18 mouse cellular contexts compared by ENCODE assay signal in genomic region chr3:27835786-27836185, GRCm38 (mm10).
DNase-seq lines count a peak whose midpoint lies in the region.
"Had no signal": no experiment of that assay in that cellular context is flagged by ENCODE, and none has a peak within 500 bp of the region (broad histone marks: within the 10 kb centered on the region; RNA-seq: fewer than 3 reads in every experiment).

No protein-coding gene starts in this region.

- WGBS in heart, embryonic 10.5 days, result 88% methylated on average over 8 of the region's 8 CpGs
- WGBS in embryonic facial prominence, embryonic 10.5 days, result 93% methylated on average over 8 of the region's 8 CpGs
- WGBS in limb, embryonic 10.5 days, result 97% methylated on average over 8 of the region's 8 CpGs

- H3K9me3 ChIP-seq in heart, embryonic 10.5 days, result peaks cover 5% of the 10 kb centered on the region
- no peaks in the 10 kb centered on the region for H3K9me3 ChIP-seq in embryonic facial prominence, embryonic 10.5 days
- no peaks in the 10 kb centered on the region for H3K9me3 ChIP-seq in limb, embryonic 10.5 days (replicated peaks)
- H3K9me3 ChIP-seq: embryonic facial prominence, embryonic 12.5 days; forebrain, embryonic 15.5 days had no signal

- intact Hi-C loops in heart, postnatal 14 days (cut with DNase I), result no loop called here

- peak; percentile 53 for DNase-seq in heart, embryonic 10.5 days (ENCODE audit: low spot score)
- no peak for DNase-seq in heart, postnatal 14 days
- DNase-seq in embryonic facial prominence, embryonic 10.5 days (ENCODE audit: low spot score), result peak; percentile 4
- DNase-seq in limb, embryonic 10.5 days (ENCODE audit: low spot score), result peak; percentile 20
- DNase-seq in gastrocnemius, postnatal 25 days, result no peak
- DNase-seq: adrenal gland, adult 2 months; adrenal gland, postnatal 10 days; adrenal gland, postnatal 25 days; cerebellum, adult 11 months; cerebellum, adult 18-20 months; cerebellum, adult 8-10 months; cerebellum, adult 9-11 months; cerebellum, postnatal 36 days; embryo, embryonic 11 days; forebrain, postnatal 0 days had no signal

- no peak overlapping the region for H3K27ac ChIP-seq in heart, embryonic 10.5 days
- H3K27ac ChIP-seq in embryonic facial prominence, embryonic 10.5 days (replicated peaks), result no peak overlapping the region
- H3K27ac ChIP-seq in limb, embryonic 10.5 days, result no peak overlapping the region
- H3K27ac ChIP-seq: embryonic facial prominence, embryonic 12.5 days; forebrain, embryonic 13.5 days; forebrain, embryonic 15.5 days had no signal

- H3K4me1 ChIP-seq in heart, embryonic 10.5 days, result peaks cover 23% of the 10 kb centered on the region
- H3K4me1 ChIP-seq in embryonic facial prominence, embryonic 10.5 days, result no peaks in the 10 kb centered on the region; the same call in 1 of the 2 replicates
- H3K4me1 ChIP-seq in limb, embryonic 10.5 days, result no peaks in the 10 kb centered on the region
- H3K4me1 ChIP-seq: embryonic facial prominence, embryonic 12.5 days; forebrain, embryonic 13.5 days; forebrain, embryonic 15.5 days had no signal

- peaks cover 4% of the 10 kb centered on the region; the same call in 1 of the 2 replicates for H3K27me3 ChIP-seq in heart, embryonic 10.5 days (ENCODE audit: insufficient read depth, poor library complexity, severe bottlenecking)
- no peaks in the 10 kb centered on the region for H3K27me3 ChIP-seq in embryonic facial prominence, embryonic 10.5 days (replicated peaks; ENCODE audit: low read depth, poor library complexity, severe bottlenecking)
- H3K27me3 ChIP-seq in limb, embryonic 10.5 days (ENCODE audit: low read depth, poor library complexity, severe bottlenecking), result no peaks in the 10 kb centered on the region
- H3K27me3 ChIP-seq: embryonic facial prominence, embryonic 12.5 days; forebrain, embryonic 13.5 days; forebrain, embryonic 15.5 days had no signal

- no peak overlapping the region for H3K4me3 ChIP-seq in heart, embryonic 10.5 days
- H3K4me3 ChIP-seq in embryonic facial prominence, embryonic 10.5 days, result no peak overlapping the region
- no peak overlapping the region for H3K4me3 ChIP-seq in limb, embryonic 10.5 days
- H3K4me3 ChIP-seq: embryonic facial prominence, embryonic 12.5 days; forebrain, embryonic 13.5 days; forebrain, embryonic 15.5 days had no signal

- no peaks in the 10 kb centered on the region for H3K36me3 ChIP-seq in heart, embryonic 10.5 days
- no peaks in the 10 kb centered on the region for H3K36me3 ChIP-seq in embryonic facial prominence, embryonic 10.5 days (replicated peaks)
- H3K36me3 ChIP-seq in limb, embryonic 10.5 days, result no peaks in the 10 kb centered on the region
- H3K36me3 ChIP-seq: embryonic facial prominence, embryonic 12.5 days; forebrain, embryonic 15.5 days had no signal

Comparison
In these comparisons a context has a peak if more than half of its experiments do, and no peak if none do; other contexts are left out.
1. DNase-seq: peak in heart, embryonic 10.5 days (single experiment), embryonic facial prominence, embryonic 10.5 days (single experiment) and limb, embryonic 10.5 days (single experiment); none in heart, postnatal 14 days (0 of 2) and gastrocnemius, postnatal 25 days (single experiment).